Mouse (Mus musculus): ENCODE measurements around the gene Nutm1. TPM values are rescaled to one million over a fixed set of nuclear protein-coding genes. Genes with fewer than 3 reads are reported as not detected.

Nutm1 gene
- total and polyA plus RNA-seq, 2 experiments from 2014 or later = 0.08 TPM; not detected in 1

- Histone ChIP-seq H3K4me1 (ENCODE audit: insufficient read depth) (peaks cover 39% of the 10 kb centered on the region), H3K4me2 (ENCODE audit: low read depth) (peak overlapping the region; percentile 92), H3K36me3 (ENCODE audit: insufficient read depth) (no peaks in the 10 kb centered on the region), H3K4me3 (ENCODE audit: low read depth, low read length) (peak overlapping the region; percentile 86), H3K9me3 (ENCODE audit: low read length) (no peaks in the 10 kb centered on the region), H3K27ac (ENCODE audit: low read depth, low read length) (no peak overlapping the region), H3K27me3 (ENCODE audit: insufficient read depth, low read length) (no peaks in the 10 kb centered on the region), H3K9ac (no peak overlapping the region)
- DNase-seq = no peak
- 78% methylated on average over 8 of the region's 8 CpGs for WGBS
- ATAC-seq = no peak
- TF ChIP-seq CTCF (IDR thresholded peaks at IDR 0.05; ENCODE audit: low read depth) = no peak
Measured at GRCm38 (mm10) chr2:112267547-112268269, 8.6 kb upstream of the Nutm1 start.

GRCm38 (mm10) chr2:112266780-112267179, 7.7 kb upstream of the Nutm1 start:
- Histone ChIP-seq H3K4me1 (ENCODE audit: insufficient read depth) (peaks cover 42% of the 10 kb centered on the region), H3K9me3 (ENCODE audit: low read length) (no peaks in the 10 kb centered on the region), H3K9ac (peak overlapping the region; percentile 90), H3K27me3 (ENCODE audit: insufficient read depth, low read length) (no peaks in the 10 kb centered on the region), H3K36me3 (ENCODE audit: insufficient read depth) (no peaks in the 10 kb centered on the region), H3K4me3 (ENCODE audit: low read depth, low read length) (peak overlapping the region; percentile 86), H3K4me2 (ENCODE audit: low read depth) (peak overlapping the region; percentile 92), H3K27ac (ENCODE audit: low read depth, low read length) (no peak overlapping the region; the same call in 1 of the 2 replicates)
- no peak for TF ChIP-seq CTCF (IDR thresholded peaks at IDR 0.05; ENCODE audit: low read depth)
- 35% methylated on average over 10 of the region's 10 CpGs for WGBS
- peak; percentile 7 for DNase-seq
- ATAC-seq = no peak

- no peaks in the 10 kb centered on the region for H3K36me3 ChIP-seq (ENCODE audit: insufficient read depth)
- H3K4me1 ChIP-seq (ENCODE audit: insufficient read depth) = peaks cover 42% of the 10 kb centered on the region
- under 1% methylated on average over 11 of the region's 11 CpGs for WGBS
Measured at GRCm38 (mm10) chr2:112266242-112266592, 7.1 kb upstream of the Nutm1 start, which contains the start of gene Gm21985. Gene Gm21985 (plus strand): TSS chr2:112266314.

GRCm38 (mm10) chr2:112265448-112266241, 6.6 kb upstream of the Nutm1 start, which contains the start of gene Slc12a6:
Gene Slc12a6 (plus strand): TSS chr2:112265825.
- DNase-seq (peak; percentile 92), ATAC-seq (peak; percentile 93)
- Histone ChIP-seq H3K27me3 (ENCODE audit: insufficient read depth, low read length) (no peaks in the 10 kb centered on the region), H3K36me3 (ENCODE audit: insufficient read depth) (no peaks in the 10 kb centered on the region), H3K4me2 (ENCODE audit: low read depth) (peak within 1 kb of the TSS; percentile 92), H3K4me3 (ENCODE audit: low read depth, low read length) (peak within 1 kb of the TSS; percentile 86), H3K9me3 (ENCODE audit: low read length) (no peaks in the 10 kb centered on the region), H3K4me1 (ENCODE audit: insufficient read depth) (peaks cover 41% of the 10 kb centered on the region), H3K9ac (peak within 1 kb of the TSS; percentile 90), H3K27ac (ENCODE audit: low read depth, low read length) (peak within 1 kb of the TSS; percentile 91)
- under 1% methylated on average over 78 of the region's 85 CpGs for WGBS
- TF ChIP-seq CTCF (IDR thresholded peaks at IDR 0.05; ENCODE audit: low read depth) = 0 out of 2 replicates have a peak, but pooled peaks have one; percentile 20

More at GRCm38 (mm10) chr2:112266242-112266592, 7.1 kb upstream of the Nutm1 start, which contains the start of gene Gm21985:
- ATAC-seq = peak; percentile 15
- Histone ChIP-seq H3K27me3 (ENCODE audit: insufficient read depth, low read length) (no peaks in the 10 kb centered on the region), H3K9ac (peak within 1 kb of the TSS; percentile 90), H3K9me3 (ENCODE audit: low read length) (no peaks in the 10 kb centered on the region), H3K4me2 (ENCODE audit: low read depth) (peak within 1 kb of the TSS; percentile 92), H3K4me3 (ENCODE audit: low read depth, low read length) (peak within 1 kb of the TSS; percentile 86), H3K27ac (ENCODE audit: low read depth, low read length) (peak within 1 kb of the TSS; percentile 91)
- TF ChIP-seq CTCF (IDR thresholded peaks at IDR 0.05; ENCODE audit: low read depth) = no peak
- peak; percentile 53 for DNase-seq

GRCm38 (mm10) chr2:112264364-112264763, 5.3 kb upstream of the Nutm1 start:
- no peak for DNase-seq
- Histone ChIP-seq H3K9ac (no peak overlapping the region), H3K4me3 (ENCODE audit: low read depth, low read length) (no peak overlapping the region), H3K27ac (ENCODE audit: low read depth, low read length) (no peak overlapping the region), H3K36me3 (ENCODE audit: insufficient read depth) (no peaks in the 10 kb centered on the region), H3K4me1 (ENCODE audit: insufficient read depth) (peaks cover 32% of the 10 kb centered on the region), H3K4me2 (ENCODE audit: low read depth) (no peak overlapping the region), H3K27me3 (ENCODE audit: insufficient read depth, low read length) (no peaks in the 10 kb centered on the region), H3K9me3 (ENCODE audit: low read length) (no peaks in the 10 kb centered on the region)
- WGBS = 80% methylated on average over 4 of the region's 4 CpGs
- TF ChIP-seq CTCF (IDR thresholded peaks at IDR 0.05; ENCODE audit: low read depth) = no peak
- no peak for ATAC-seq

- Histone ChIP-seq H3K9ac (peak overlapping the region; percentile 50), H3K4me3 (ENCODE audit: low read depth, low read length) (peak overlapping the region; percentile 60), H3K4me1 (ENCODE audit: insufficient read depth) (peaks cover 22% of the 10 kb centered on the region), H3K9me3 (ENCODE audit: low read length) (no peaks in the 10 kb centered on the region), H3K27me3 (ENCODE audit: insufficient read depth, low read length) (no peaks in the 10 kb centered on the region), H3K27ac (ENCODE audit: low read depth, low read length) (no peak overlapping the region), H3K4me2 (ENCODE audit: low read depth) (peak overlapping the region; percentile 53), H3K36me3 (ENCODE audit: insufficient read depth) (no peaks in the 10 kb centered on the region)
- ATAC-seq (no peak), DNase-seq (peak; percentile 39)
- WGBS = 33% methylated on average over 4 of the region's 4 CpGs
- TF ChIP-seq CTCF (IDR thresholded peaks at IDR 0.05; ENCODE audit: low read depth) = peak; percentile 50; the same call in 1 of the 2 replicates
Measured at GRCm38 (mm10) chr2:112262779-112263295, 3.7 kb upstream of the Nutm1 start.
